Mouse (Mus musculus) intestine, embryonic 16.5 days (tissue): ENCODE results near the gene Nkap. TPM values are rescaled to one million over a fixed set of nuclear protein-coding genes. Genes with fewer than 3 reads are reported as not detected.
A peak's percentile ranks its signal among the peaks of the same experiment; 100 is the strongest.

Experiments
- ATAC-seq: fragments of 200-750 bp; cut with Nextera tagmentation; 2 replicates; pipeline ENCODE4 v1.8.0; 2017; ENCODE audit warnings: moderate TSS enrichment, moderate library complexity
- H3K27ac ChIP-seq: fragments of 300-500 bp; sonication (generic); 2 replicates; pipeline ENCODE4 v1.5.1; 2014; ENCODE audit warnings: mild to moderate bottlenecking, low read length
- H3K27me3 ChIP-seq: fragments of 300-500 bp; sonication (generic); replicated peaks from 2 replicates; pipeline ENCODE4 v1.6.1; 2014; ENCODE audit warnings: low read length, control low read depth, mixed read lengths; ENCODE audit not compliant: control insufficient read depth, insufficient read depth
- H3K36me3 ChIP-seq: fragments of 300-500 bp; sonication (generic); 2 replicates; pipeline ENCODE4 v1.6.1; 2014; ENCODE audit warnings: low read length, control low read depth; ENCODE audit not compliant: control insufficient read depth, insufficient read depth
- H3K4me1 ChIP-seq: fragments of 300-500 bp; sonication (generic); 2 replicates; pipeline ENCODE4 v1.6.1; 2014; ENCODE audit warnings: low read length, control low read depth, mixed read lengths; ENCODE audit not compliant: control insufficient read depth, insufficient read depth
- H3K4me2 ChIP-seq: fragments of 300-500 bp; sonication (generic); 2 replicates; pipeline ENCODE4 v1.6.1; 2014; ENCODE audit warnings: low read depth, low read length, control low read depth
- H3K4me3 ChIP-seq: fragments of 300-500 bp; sonication (generic); 2 replicates; pipeline ENCODE4 v1.5.1; 2014; ENCODE audit warnings: mild to moderate bottlenecking, low read length
- H3K9ac ChIP-seq: fragments of 300-500 bp; sonication (generic); 2 replicates; pipeline ENCODE4 v1.6.1; 2014; ENCODE audit warnings: low read depth, low read length
- H3K9me3 ChIP-seq: fragments of 300-500 bp; sonication (generic); 2 replicates; pipeline ENCODE4 v1.6.1; 2016; ENCODE audit warnings: low read length, control low read depth; ENCODE audit not compliant: control insufficient read depth
- WGBS: fragments of 180-500 bp; shearing (Covaris S2); extraction: QIAGEN DNeasy Blood & Tissue Kit; methylation state at CpG from one replicate; pipeline ENCODE4 v1.1.7; 2014; 5-methylcytosine and 5-hydroxymethylcytosine counted together
- polyA plus RNA-seq: library from polyadenylated mRNA; unstranded; fragments of >200 nt; fragmentation: Nextera tagmentation; extraction: Ambion mirVana; gene quantifications from 2 replicates; pipeline ENCODE4 v1.2.1, GENCODE M21; 2015

Nkap gene
- polyA plus RNA-seq, 1 experiment from 2014 or later, result 10.9 TPM

- 94% methylated on average over 3 of the region's 3 CpGs for WGBS
- Histone ChIP-seq H3K4me2 (no peak overlapping the region), H3K4me1 (no peaks in the 10 kb centered on the region), H3K27me3 (no peaks in the 10 kb centered on the region), H3K4me3 (no peak overlapping the region), H3K27ac (no peak overlapping the region), H3K9ac (no peak overlapping the region), H3K9me3 (no peaks in the 10 kb centered on the region), H3K36me3 (no peaks in the 10 kb centered on the region)
- ATAC-seq, result no peak
Observed at GRCm38 (mm10) chrX:37098681-37099080, 27.9 kb upstream of the Nkap start.

GRCm38 (mm10) chrX:37103826-37104225 is 22.8 kb upstream of the Nkap start:
- Histone ChIP-seq H3K4me1 (no peaks in the 10 kb centered on the region), H3K9me3 (no peaks in the 10 kb centered on the region), H3K36me3 (no peaks in the 10 kb centered on the region), H3K27me3 (no peaks in the 10 kb centered on the region), H3K4me3 (no peak overlapping the region), H3K9ac (no peak overlapping the region), H3K4me2 (no peak overlapping the region), H3K27ac (no peak overlapping the region)
- WGBS, result 76% methylated on average over 2 of the region's 2 CpGs
- no peak for ATAC-seq

DNA sequence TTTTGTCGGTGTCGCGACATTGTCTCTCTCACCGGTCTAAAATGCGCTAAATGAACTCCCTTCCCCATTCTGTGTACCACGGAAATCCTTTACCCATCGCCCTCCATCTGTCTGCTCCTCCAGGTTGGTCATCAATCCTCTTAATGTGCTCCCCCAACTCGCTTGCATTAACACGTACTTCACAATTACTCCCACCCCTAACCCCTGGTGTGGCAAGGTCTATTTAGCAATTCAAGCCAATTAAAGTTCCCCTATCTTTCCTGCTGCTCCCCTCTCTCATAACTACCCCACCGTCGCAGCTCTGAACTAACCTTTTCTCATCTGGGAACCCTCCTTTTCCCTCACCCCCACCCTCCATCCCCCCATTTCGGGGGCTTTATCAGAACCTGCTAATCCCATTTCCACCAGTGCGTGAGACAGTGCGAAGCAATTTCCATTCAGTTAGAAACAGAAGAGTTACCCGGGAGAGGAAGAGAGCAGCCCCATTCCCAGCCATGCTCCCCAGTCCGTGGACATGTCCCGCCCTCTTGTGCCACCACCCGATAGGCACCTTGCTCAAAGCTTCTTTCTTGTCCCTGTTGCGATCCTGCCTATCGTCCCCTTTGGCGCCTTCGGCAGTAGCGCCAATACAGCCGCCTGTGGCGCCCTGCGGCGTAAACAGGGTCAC is 16.9 kb upstream of the Nkap start:
- Histone ChIP-seq H3K27ac (peak overlapping the region; percentile 84), H3K4me2 (peak overlapping the region; percentile 43), H3K36me3 (no peaks in the 10 kb centered on the region), H3K27me3 (no peaks in the 10 kb centered on the region), H3K9ac (peak overlapping the region; percentile 76), H3K4me3 (peak overlapping the region; percentile 58), H3K9me3 (no peaks in the 10 kb centered on the region), H3K4me1 (no peaks in the 10 kb centered on the region)
- peak; percentile 89 for ATAC-seq
- 18% methylated on average over 27 of the region's 27 CpGs for WGBS

DNA sequence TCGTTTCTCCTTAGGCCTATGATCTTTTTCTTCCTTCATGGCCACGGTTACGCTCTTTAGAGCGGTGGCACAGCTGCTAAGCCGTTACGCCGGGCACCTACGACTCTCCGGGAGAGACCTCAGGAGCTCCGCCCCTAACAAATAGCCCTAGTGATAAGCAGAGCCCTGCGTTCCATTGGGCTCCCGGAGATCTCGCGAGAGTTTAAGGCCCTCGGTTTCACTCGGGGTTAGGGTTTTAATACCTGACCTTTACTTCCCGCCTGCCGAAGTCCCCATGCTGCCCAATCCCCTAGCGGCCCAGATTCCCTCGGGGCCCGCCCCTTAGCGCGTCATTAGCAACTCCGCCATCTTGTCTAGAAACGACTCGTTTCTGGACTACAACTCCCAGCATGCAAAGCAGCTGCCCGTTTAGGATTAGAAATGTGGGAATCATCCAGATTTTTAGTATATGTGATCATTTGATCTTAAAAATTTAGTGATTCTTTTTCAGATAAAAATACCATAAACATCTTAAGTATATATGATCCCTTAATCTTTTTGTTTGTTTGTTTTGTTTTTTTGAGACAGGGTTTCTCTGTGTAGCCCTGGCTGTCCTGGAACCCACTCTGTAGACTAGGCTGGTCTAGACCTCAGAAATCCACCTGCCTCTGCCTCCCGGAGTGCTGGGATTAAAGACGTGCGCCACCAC is 16.3 kb upstream of the Nkap start, which contains the start of gene Upf3b:
Gene Upf3b, minus strand, starts transcription at position 130 of the 688 bp plus-strand sequence.
- peak within 1 kb of the TSS; percentile 58 for H3K4me3 ChIP-seq
- peak within 1 kb of the TSS; percentile 84 for H3K27ac ChIP-seq
- peak within 1 kb of the TSS; percentile 76 for H3K9ac ChIP-seq
- H3K4me2 ChIP-seq, result peak within 1 kb of the TSS; percentile 43
- 13% methylated on average over 30 of the region's 30 CpGs for WGBS
- no peaks in the 10 kb centered on the region for H3K36me3 ChIP-seq
- no peaks in the 10 kb centered on the region for H3K4me1 ChIP-seq
- peak; percentile 99 for ATAC-seq
- no peaks in the 10 kb centered on the region for H3K9me3 ChIP-seq
- no peaks in the 10 kb centered on the region for H3K27me3 ChIP-seq

DNA sequence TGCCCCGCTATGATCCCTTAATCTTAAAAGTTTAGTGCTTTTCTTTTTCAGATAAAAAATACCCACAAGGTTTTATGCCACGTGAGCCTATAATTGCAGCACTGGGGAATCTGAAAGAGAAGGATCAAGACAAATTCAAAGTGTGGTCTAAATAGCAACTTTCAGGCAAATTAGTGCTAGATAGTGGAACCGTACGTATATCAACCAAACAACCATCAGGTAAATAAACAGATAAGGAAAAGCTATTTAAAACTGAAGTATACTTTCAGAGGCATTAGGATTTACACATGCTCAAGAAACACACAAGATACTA is 15.8 kb upstream of the Nkap start:
- ATAC-seq, result no peak
- no peak overlapping the region for H3K4me3 ChIP-seq
- no peak overlapping the region for H3K27ac ChIP-seq
- no peak overlapping the region for H3K9ac ChIP-seq
- no peak overlapping the region for H3K4me2 ChIP-seq
- no peaks in the 10 kb centered on the region for H3K27me3 ChIP-seq
- WGBS, result 71% methylated on average over 4 of the region's 4 CpGs
- no peaks in the 10 kb centered on the region for H3K4me1 ChIP-seq
- H3K9me3 ChIP-seq, result no peaks in the 10 kb centered on the region
- no peaks in the 10 kb centered on the region for H3K36me3 ChIP-seq

GRCm38 (mm10) chrX:37117085-37117484 is 9.5 kb upstream of the Nkap start:
- H3K27me3 ChIP-seq, result no peaks in the 10 kb centered on the region
- H3K9me3 ChIP-seq, result no peaks in the 10 kb centered on the region
- WGBS, result 40% methylated on average over 2 of the region's 5 CpGs
- H3K4me2 ChIP-seq, result no peak overlapping the region
- H3K27ac ChIP-seq, result no peak overlapping the region
- H3K4me3 ChIP-seq, result no peak overlapping the region
- H3K4me1 ChIP-seq, result no peaks in the 10 kb centered on the region
- ATAC-seq, result no peak
- H3K36me3 ChIP-seq, result no peaks in the 10 kb centered on the region
- no peak overlapping the region for H3K9ac ChIP-seq

- Histone ChIP-seq H3K9me3 (no peaks in the 10 kb centered on the region), H3K27ac (no peak overlapping the region), H3K27me3 (no peaks in the 10 kb centered on the region), H3K4me1 (no peaks in the 10 kb centered on the region), H3K4me3 (no peak overlapping the region), H3K4me2 (no peak overlapping the region), H3K9ac (no peak overlapping the region), H3K36me3 (no peaks in the 10 kb centered on the region)
- ATAC-seq, result no peak
- WGBS, result 55% methylated on average over 3 of the region's 3 CpGs
Observed at GRCm38 (mm10) chrX:37119585-37119984, 7.0 kb upstream of the Nkap start.

DNA sequence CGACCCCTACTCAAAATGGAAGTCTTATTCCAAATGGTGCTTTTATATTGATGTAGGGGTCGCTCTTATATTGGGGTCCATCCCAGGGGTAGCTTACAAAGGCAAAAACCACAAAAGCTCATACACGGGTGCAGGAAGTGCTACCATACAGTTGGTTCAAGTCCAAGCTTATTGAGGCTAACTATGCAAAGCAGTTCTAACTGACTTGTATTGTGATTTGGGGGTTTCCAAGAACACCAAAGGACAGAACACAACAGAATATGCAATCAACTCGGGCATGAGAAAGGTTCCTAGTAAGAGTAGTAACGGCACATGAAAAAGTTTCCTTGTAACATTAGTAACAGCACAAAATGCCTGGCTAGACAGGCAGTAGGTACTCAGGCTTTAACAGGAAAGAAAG is 6.4 kb upstream of the Nkap start:
- WGBS, result 69% methylated on average over 5 of the region's 5 CpGs
- no peak for ATAC-seq

DNA sequence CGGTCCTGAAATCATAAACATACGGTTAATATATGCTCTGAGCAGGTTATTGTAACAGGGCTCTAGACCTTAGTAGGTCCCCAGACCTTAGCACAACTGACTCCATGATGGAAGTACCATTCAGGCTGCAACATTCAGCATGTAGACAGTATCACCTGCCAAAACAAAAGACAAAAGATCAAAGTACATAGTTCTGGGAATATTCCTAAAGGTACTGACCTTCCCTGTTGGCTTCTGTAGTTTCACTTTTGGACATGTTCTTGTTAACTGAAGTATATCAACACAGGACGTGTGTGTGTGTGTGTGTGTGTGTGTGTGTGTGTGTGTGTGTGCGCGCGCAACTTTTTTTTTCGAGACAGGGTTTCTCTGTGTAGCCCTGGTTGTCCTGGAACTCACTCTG is 1.1 kb upstream of the Nkap start:
- WGBS, result 90% methylated on average over 7 of the region's 7 CpGs
- Histone ChIP-seq H3K27ac (no peak overlapping the region), H3K4me3 (no peak overlapping the region), H3K36me3 (no peaks in the 10 kb centered on the region), H3K9me3 (no peaks in the 10 kb centered on the region), H3K4me1 (no peaks in the 10 kb centered on the region), H3K27me3 (no peaks in the 10 kb centered on the region), H3K4me2 (no peak overlapping the region), H3K9ac (no peak overlapping the region)
- ATAC-seq, result no peak

More for the DNA sequence above, 6.4 kb upstream of the Nkap start:
- Histone ChIP-seq H3K9me3 (no peaks in the 10 kb centered on the region), H3K4me2 (no peak overlapping the region), H3K4me3 (no peak overlapping the region), H3K27ac (no peak overlapping the region), H3K36me3 (no peaks in the 10 kb centered on the region), H3K4me1 (no peaks in the 10 kb centered on the region), H3K9ac (no peak overlapping the region), H3K27me3 (no peaks in the 10 kb centered on the region)
